12 mouse cellular contexts compared by ENCODE assay signal in the genomic region with DNA sequence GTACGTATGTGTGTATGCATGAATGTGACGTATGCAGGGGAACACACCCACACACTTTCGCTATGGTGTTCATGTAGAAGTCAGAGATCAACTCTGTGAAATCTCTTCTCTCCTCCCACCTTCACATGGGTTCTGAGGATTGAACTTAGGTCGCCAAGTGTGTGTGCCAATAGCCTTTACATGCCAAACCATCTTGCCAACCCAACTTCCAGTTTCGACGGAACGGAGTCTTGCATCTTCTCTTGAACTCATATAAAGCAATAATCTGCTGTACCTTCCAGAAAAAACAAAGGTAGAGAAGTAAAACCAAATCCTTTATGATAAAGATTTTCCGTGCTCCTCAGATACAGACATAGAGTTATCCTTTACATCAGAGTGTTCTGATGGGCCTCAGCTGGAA.
"Had no signal": no experiment of that assay in that cellular context is flagged by ENCODE, and none has a peak within 500 bp of the region (broad histone marks: within the 10 kb centered on the region; RNA-seq: fewer than 3 reads in every experiment).

No protein-coding gene starts in this region.

- DNase-seq: retina, postnatal 1 day; right cerebral cortex, adult 18-20 months; right cerebral cortex, postnatal 14 days; right cerebral cortex, postnatal 25 days; right cerebral cortex, postnatal 4 days; spleen, adult 18-20 months; thymus, adult 18-20 months; thymus, adult 2 months; thymus, postnatal 14 days; thymus, postnatal 25 days; thymus, postnatal 36 days; thymus, postnatal 4 days had no signal
